Mouse (Mus musculus): ENCODE data around the gene Fosl2.

DNA sequence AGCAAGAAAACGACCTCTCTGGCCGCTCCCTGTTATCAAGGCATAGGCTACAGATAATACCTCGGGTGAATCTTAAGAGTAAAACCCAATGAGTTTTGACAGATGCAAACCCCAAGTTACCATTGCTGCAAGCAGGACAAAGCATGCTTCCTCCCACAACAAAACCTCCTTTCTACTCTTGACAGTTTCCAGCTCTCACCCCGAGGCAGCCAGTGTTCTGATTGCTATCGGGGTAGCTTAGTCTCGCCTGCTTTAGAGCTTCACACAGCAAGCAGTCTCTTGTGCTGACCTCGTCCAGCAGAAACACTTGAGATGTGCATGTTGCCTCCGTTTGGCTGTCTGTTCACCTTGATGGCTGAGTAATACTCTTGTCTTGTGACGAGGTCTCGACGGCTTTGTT lies 52.1 kb downstream of the Fosl2 start:
- TF ChIP-seq POLR2A (IDR thresholded peaks at IDR 0.05; ENCODE audit: low read depth, low read length): no peak
- TF ChIP-seq CTCF (IDR thresholded peaks at IDR 0.05; ENCODE audit: borderline replicate concordance, insufficient read depth, low read length): no peak
